Mouse (Mus musculus): ENCODE data around the gene Ogg1. TPM values are rescaled to one million over a fixed set of nuclear protein-coding genes. Genes with fewer than 3 reads are reported as not detected.

Ogg1 gene
- 1 to 10 TPM; 7.5 to 9.3 (median 8.4) TPM for total RNA-seq (2022)

GRCm38 (mm10) chr6:113326533-113327315 is at the start of gene Ogg1:
TSS of gene Ogg1 (plus strand) at chr6:113326972.
- DNase-seq (ENCODE audit: low spot score in 2 of 2) = peak; percentile 91 to 99

GRCm38 (mm10) chr6:113281676-113282075 is 45.1 kb upstream of the Ogg1 start:
- DNase-seq (ENCODE audit: low spot score in 2 of 2) = no peak

- peak in 1 of 2 experiments; percentile 48 for DNase-seq (ENCODE audit: low spot score in 2 of 2)
Observed at GRCm38 (mm10) chr6:113282101-113282802, 44.5 kb upstream of the Ogg1 start, which contains the start of gene Cpne9. TSS of gene Cpne9 (plus strand) at chr6:113282307.

- DNase-seq (ENCODE audit: low spot score in 2 of 2) = no peak
Observed at GRCm38 (mm10) chr6:113282969-113283368, 43.8 kb upstream of the Ogg1 start.

GRCm38 (mm10) chr6:113283500-113283899 is 43.3 kb upstream of the Ogg1 start:
- no peak for DNase-seq (ENCODE audit: low spot score in 2 of 2)

GRCm38 (mm10) chr6:113284931-113285330 is 41.8 kb upstream of the Ogg1 start:
- no peak for DNase-seq (ENCODE audit: low spot score in 2 of 2)

GRCm38 (mm10) chr6:113286316-113286715 is 40.5 kb upstream of the Ogg1 start:
- no peak for DNase-seq (ENCODE audit: low spot score in 2 of 2)

GRCm38 (mm10) chr6:113287236-113287635 is 39.5 kb upstream of the Ogg1 start:
- peak in 1 of 2 experiments; percentile 78 for DNase-seq (ENCODE audit: low spot score in 2 of 2)

GRCm38 (mm10) chr6:113289346-113289745 is 37.4 kb upstream of the Ogg1 start:
- DNase-seq (ENCODE audit: low spot score in 2 of 2) = no peak

- DNase-seq (ENCODE audit: low spot score in 2 of 2) = no peak
Observed at GRCm38 (mm10) chr6:113290346-113290745, 36.4 kb upstream of the Ogg1 start.

GRCm38 (mm10) chr6:113292938-113293337 is 33.8 kb upstream of the Ogg1 start:
- DNase-seq (ENCODE audit: low spot score in 2 of 2) = no peak

- no peak for DNase-seq (ENCODE audit: low spot score in 2 of 2)
Observed at GRCm38 (mm10) chr6:113296046-113296445, 30.7 kb upstream of the Ogg1 start.

- DNase-seq (ENCODE audit: low spot score in 2 of 2) = no peak
Observed at GRCm38 (mm10) chr6:113296639-113297038, 30.1 kb upstream of the Ogg1 start.

- no peak for DNase-seq (ENCODE audit: low spot score in 2 of 2)
Observed at GRCm38 (mm10) chr6:113301350-113301749, 25.4 kb upstream of the Ogg1 start.

GRCm38 (mm10) chr6:113302258-113302657 is 24.5 kb upstream of the Ogg1 start:
- no peak for DNase-seq (ENCODE audit: low spot score in 2 of 2)

- DNase-seq (ENCODE audit: low spot score in 2 of 2) = peak; percentile 95 to 100
Observed at GRCm38 (mm10) chr6:113306322-113306985, 20.3 kb upstream of the Ogg1 start.

GRCm38 (mm10) chr6:113306986-113307349 is 19.8 kb upstream of the Ogg1 start, which contains the start of gene Brpf1:
TSS of gene Brpf1 (plus strand) at chr6:113307137.
- no peak for DNase-seq (ENCODE audit: low spot score in 2 of 2)

GRCm38 (mm10) chr6:113307481-113308121 is 19.2 kb upstream of the Ogg1 start:
- peak in 1 of 2 experiments; percentile 29 for DNase-seq (ENCODE audit: low spot score in 2 of 2)

GRCm38 (mm10) chr6:113308141-113308540 is 18.6 kb upstream of the Ogg1 start:
- no peak for DNase-seq (ENCODE audit: low spot score in 2 of 2)

GRCm38 (mm10) chr6:113315972-113316371 is 10.8 kb upstream of the Ogg1 start:
- DNase-seq (ENCODE audit: low spot score in 2 of 2) = no peak

GRCm38 (mm10) chr6:113329396-113329795 is 2.6 kb downstream of the Ogg1 start:
- no peak for DNase-seq (ENCODE audit: low spot score in 2 of 2)

Measured in left cerebral cortex, adult 8-10 months (tissue).